Mouse (Mus musculus) c-Kit-positive CD71-positive TER-119-positive erythroid progenitor cells, embryonic 14.5 days (primary cell): Measurements from ENCODE around the gene Smco4.

ENCODE experiments used
- DNase-seq: peaks from one replicate; pipeline ENCODE4 v3.0.0-alpha.2; 2013; ENCODE audit warnings: low spot score

Gene Smco4

DNA sequence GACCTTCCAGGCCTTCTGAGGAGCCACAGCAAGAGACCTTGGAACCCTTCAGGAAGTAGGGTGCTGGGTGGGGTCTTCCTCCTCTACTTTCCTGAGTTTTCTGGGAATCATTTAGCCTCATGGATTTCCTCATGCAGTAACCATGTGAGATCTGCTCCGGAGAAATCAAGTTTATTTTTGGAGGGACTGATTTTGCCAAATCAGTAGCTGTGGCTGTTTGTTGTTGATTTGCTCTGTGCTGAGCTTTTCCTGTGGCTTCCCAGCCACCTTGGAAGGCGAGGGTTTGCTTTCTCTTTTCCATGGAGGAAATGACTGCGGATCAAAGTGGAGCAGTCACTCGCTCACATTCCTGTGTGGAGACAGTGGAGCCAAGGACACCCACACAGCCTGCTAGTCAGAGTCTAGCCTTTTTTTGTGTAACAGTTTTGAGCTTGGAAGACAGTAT, 14.2 kb downstream of the Smco4 start:
- no peak for DNase-seq

GRCm38 (mm10) chr9:15509363-15509762, 16.1 kb downstream of the Smco4 start:
- DNase-seq: no peak

DNA sequence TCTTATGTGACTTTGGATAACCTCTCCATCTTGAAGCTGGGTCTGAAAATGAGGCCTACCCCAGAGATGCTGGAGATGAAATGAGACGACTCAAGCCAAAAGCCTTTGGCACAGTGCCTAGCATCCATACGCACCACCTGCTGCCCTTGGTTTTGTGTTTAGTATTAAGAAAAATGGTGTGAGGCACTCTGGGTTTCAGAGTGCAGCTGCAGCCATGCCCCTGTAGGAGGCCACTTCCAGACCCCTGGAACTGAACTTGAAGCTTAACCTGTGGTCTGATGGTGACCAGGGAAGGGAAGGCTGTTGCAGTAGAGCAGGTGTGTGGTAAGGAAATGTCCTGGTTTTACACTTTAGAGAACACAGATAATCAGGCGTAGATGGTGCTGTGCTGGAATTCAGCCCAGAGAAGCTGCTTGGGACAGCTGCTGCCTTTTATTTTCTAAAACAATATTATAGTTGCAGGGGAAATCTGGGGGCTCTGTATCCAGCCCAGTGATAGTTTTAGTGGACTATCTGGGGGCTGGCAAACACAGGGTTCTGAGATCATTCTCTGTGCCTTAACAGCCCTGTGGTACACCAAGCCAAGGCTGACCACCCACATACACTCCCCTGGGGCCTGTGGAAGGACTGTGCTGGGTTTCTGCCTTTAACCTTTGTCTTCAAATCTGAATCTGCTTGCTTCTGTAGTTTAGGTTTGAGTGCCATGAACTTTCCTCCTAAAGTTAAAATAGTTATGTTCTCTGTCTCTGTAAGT, 17.5 kb downstream of the Smco4 start:
- no peak for DNase-seq

- no peak for DNase-seq
These were observed 19.7 kb downstream of the Smco4 start for GRCm38 (mm10) chr9:15512918-15513317.

DNA sequence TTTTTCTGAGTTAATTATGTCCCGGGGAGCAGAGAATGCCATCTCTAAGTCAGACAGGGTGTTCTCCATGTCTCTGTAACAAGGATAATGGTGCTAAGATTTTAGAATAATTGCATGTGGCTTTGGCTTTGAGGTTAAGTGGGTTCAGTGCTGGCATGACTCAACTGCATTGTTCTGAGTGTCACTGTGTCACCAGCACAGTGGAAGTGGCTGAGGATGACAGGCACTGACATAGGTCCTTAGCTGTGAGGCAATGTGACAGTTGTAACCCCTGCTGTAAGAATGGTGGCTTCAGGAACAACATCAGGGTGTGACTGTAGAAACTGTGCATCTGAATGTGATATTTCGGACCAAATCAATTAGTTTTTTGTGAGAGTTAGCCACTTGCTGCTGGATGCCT, 22.8 kb downstream of the Smco4 start:
- DNase-seq: no peak

- DNase-seq: no peak
These were observed 24.7 kb downstream of the Smco4 start for GRCm38 (mm10) chr9:15517979-15518378.

DNA sequence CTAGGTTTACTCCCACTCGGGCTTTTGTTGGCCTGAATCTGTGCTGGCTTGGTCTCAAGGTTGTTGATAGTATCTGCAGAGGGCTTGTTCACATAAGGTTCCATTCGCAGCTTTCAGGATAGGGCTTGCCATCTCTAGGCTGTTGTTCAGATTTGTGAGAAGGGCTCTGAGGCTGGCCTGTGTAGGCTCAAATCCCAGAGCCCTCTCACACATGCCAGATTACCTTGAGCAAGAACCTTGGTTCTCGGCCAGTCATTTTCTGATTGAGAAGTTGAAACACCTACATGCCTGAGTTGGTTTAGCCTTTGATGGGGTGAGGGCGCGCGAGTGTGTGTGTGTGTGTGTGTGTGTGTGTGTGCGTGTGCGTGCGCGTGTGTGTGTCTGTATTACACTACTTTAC, 29.1 kb downstream of the Smco4 start:
- DNase-seq: no peak

- DNase-seq: no peak
These were observed 29.7 kb downstream of the Smco4 start for GRCm38 (mm10) chr9:15522887-15523286.

GRCm38 (mm10) chr9:15523646-15524045, 30.4 kb downstream of the Smco4 start:
- no peak for DNase-seq

- DNase-seq: no peak
These were observed 32.0 kb downstream of the Smco4 start for GRCm38 (mm10) chr9:15525246-15525645.

DNA sequence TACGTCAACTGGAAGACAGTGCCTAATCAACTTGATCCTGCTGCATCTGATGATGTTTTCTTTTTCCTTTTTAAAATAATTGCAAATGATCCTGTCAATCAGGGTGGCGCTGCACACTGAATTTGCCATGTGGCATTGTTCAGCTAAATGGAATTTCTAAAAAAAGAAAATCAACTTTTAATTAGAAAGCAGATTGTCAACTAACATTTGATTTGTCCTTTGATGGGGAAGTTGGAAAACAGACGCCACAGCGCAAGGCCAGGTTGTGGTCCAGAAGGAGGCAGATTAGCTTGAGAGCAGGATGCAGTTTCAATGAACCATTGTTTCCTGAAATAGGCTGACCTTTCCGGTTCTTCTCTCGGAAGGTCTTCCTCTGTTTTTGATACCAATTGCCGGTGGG, 33.3 kb downstream of the Smco4 start:
- no peak for DNase-seq

DNA sequence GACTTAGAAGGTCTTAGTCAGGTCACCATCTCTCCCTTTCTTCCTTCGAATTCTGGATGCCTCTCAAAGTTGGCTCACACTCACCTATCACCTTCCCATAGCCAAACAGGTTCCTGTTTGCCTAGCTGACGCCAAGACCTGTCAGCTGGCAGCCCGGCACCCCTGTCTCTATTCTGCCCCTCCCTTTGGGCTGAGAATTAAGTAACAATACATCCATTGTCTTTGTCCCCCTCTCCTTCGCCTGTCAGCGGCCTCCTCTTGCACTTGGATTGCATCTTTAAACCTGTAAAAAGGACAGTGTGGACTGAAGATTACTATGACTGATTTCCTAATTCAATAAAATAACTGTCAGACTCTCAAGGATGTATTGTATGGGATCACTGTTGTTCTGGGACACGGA, 34.6 kb downstream of the Smco4 start:
- DNase-seq: no peak

GRCm38 (mm10) chr9:15528368-15528767, 35.1 kb downstream of the Smco4 start:
- DNase-seq: no peak

GRCm38 (mm10) chr9:15529275-15529964, 36.2 kb downstream of the Smco4 start:
- no peak for DNase-seq

- no peak for DNase-seq
These were observed 36.7 kb downstream of the Smco4 start for GRCm38 (mm10) chr9:15529965-15530320.

- no peak for DNase-seq
These were observed 38.0 kb downstream of the Smco4 start for GRCm38 (mm10) chr9:15531204-15531603.

DNA sequence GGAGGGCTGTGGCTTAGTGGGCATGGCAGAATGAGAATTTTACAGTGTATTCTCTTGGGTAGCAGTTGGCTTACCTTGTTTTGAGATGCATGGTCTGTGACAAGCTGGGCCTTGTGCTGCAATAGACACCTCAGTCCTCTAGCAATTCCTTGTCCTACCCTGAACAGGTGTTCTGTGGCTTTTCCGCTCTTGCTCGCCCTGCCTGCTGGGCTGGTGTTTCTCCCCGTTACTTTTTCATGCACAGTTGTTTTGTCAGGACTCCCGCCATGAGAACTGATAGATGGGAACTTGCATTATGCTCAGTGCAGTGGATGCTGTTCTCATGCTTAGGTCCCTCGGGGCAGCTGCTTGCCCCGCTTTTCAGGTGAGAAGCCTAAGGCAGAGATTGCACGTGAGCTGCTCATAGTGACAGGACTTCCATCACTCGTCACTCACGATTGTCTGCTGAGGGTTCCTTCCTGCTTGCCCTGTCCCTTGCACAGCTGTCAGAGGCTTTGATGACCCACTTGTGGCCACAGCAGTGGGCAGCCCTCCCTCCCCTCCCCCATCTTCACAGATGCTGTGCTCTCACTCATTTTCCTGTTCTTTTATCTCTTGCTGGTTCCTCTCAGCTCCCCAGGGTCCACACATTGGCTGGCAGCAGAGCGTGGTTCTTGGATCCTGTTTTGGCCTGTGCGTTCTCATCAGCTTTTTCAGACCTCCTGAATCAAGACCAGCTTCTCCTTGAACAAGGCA, 40.3 kb downstream of the Smco4 start:
- DNase-seq: no peak

DNA sequence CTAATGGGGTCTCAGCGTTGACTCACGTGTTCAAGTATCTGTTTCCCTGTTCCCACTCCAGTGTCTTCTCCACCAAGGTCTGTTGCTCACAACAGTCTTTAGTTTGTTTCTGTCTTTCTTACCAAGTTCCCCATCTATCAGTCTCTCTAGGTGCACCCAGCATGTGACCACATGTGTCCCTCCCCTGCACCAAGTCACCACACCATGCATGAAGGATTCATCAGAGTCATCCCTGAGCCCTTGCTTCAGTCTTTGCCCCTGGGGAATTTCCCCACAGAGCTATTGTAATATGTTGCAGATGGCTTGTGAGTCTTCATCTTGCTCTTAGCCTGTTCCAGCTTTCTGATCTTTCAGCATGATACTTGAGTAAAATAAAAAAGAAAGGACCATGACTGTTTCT, 40.9 kb downstream of the Smco4 start:
- DNase-seq: no peak

DNA sequence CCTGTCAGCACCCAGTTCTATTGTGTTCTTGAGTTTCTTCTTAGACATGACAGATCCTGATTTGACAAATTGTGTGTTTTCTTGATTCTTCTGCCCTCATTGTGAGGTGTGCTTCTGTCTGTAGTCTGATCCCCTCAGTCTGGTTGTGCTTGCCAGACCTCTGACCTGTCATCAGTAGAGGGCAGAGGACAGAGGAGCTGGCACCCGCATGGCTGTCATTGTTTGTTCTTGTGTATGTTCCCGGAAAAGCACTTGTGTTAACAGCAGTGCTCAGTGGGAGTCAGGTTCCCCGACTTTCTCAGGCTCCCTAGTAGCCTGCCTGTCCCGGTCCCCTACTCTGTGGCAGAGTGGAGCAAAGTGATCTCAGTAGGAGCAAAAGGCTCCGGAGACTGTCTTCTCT, 42.2 kb downstream of the Smco4 start:
- no peak for DNase-seq

DNA sequence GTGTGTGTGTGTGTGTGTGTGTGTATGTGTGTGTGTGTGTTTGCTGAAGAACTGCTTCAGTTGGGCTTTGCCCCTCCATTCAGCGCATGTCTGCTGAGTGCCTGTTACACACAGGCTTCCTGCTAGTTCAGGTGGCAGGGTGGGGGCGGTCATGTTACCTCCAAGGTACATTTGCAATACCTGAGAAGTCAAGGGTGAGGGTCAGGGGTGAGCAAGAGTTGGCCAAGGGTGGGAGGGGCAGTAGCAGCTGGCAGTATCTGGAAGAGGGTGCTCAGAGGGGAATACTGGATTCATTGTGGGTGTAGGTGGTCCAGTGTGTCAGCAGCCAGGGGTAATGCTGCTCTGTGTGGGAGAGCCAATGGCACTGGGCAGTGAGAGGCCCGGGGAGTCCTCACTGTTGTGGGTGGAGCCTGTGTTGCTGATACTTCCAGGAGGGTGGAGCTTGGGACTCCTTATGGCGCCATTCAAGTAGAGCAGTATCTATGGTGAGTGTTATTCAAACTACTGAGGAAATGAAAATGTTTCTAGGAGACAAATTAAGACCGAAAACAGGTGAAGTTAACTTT, 43.7 kb downstream of the Smco4 start:
- DNase-seq: no peak

DNA sequence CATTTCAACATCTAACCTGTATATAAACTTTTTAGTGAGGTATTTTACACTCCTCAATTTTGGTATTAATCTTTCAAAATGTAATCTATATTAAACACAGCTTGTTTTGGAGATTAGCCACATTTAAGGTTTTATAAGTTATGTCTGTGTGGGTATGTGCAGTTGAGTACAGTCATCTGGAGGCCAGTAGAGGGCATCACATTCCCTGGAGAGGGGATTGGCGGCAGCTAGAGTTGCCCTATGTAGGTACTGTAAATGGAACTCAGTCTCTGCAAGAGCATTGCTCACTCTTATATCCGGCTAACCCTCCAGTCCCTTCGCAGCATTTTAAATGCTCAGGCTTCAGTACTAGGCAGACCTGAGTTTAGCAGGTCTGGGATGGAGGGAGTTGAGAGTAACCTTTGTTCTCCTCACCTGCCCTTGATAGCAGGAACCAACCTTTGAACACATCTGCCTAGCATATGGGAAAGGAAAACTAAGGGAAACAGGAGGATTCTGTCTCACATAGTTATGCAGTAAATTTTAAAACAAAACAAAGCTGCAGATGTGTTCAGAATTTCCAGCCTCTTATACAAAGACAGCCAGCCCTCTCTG, 44.3 kb downstream of the Smco4 start:
- DNase-seq: no peak

DNA sequence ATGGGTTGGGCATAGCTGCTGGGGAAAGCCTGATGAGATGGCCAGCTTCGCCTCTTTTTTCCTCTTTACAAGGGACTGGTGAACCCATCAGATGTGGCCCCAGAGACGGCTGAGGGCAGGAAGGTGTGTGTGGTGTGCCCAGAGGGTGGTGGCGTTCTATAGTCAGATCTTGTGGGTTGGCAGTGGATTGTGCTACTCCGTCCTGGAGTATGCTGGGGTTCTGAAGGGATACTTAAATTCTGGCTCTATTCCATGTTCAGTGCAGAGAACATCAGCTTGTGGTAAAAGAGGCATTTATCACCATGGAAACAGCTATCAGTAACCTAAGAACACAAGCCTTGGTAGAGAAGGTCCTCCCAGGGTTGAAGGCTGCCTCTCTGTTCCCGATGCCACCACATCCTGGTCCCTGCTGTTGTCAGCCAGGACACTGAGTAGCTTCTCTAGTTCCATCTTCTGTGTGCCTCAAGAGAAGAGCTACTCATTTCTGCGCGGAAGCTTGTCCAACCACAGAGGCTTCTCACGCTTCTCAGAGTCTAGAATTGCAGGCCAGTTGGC, 45.8 kb downstream of the Smco4 start:
- no peak for DNase-seq
